Mouse (Mus musculus): ENCODE data around the gene 4930402H24Rik.

GRCm38 (mm10) chr2:130717951-130718350, 188.3 kb downstream of the 4930402H24Rik start:
- TF ChIP-seq CTCF (IDR thresholded peaks at IDR 0.05; ENCODE audit: borderline replicate concordance, control insufficient read depth, extremely low read depth, insufficient read depth, low read length, poor library complexity) (no peak), POLR2A (IDR thresholded peaks at IDR 0.05; ENCODE audit: control insufficient read depth, extremely low read depth, insufficient read depth, low read length, poor library complexity) (no peak)
